Mouse (Mus musculus) MEL-GATA-1-ER (cell line): ENCODE results near the gene Jun.
A peak's percentile ranks its signal among the peaks of the same experiment; 100 is the strongest.

Experiments
- DNase-seq: peaks from one replicate; pipeline ENCODE4 v3.0.0-alpha.2; 2012; ENCODE audit warnings: low read depth; ENCODE audit errors: extremely low read depth

Jun gene

DNA sequence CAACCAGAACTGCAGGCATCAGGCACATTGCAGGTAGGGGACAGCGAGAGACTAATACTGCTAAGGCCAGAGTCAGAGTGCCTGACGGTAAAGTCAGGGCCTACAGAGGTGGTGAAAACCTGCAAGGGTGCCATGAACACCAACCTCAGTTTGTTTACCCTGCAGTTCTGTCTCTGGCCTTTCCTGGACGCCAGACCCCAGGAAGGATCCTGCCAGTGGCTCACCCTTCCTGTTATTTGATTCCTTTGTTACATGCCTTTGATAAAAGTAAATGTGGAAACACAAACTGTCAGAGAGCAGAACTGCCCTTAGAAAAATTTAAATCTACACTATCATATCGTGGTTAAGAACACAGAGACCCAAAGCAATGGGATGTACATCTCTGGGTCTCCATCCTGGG, 20.9 kb downstream of the Jun start:
- no peak for DNase-seq

DNA sequence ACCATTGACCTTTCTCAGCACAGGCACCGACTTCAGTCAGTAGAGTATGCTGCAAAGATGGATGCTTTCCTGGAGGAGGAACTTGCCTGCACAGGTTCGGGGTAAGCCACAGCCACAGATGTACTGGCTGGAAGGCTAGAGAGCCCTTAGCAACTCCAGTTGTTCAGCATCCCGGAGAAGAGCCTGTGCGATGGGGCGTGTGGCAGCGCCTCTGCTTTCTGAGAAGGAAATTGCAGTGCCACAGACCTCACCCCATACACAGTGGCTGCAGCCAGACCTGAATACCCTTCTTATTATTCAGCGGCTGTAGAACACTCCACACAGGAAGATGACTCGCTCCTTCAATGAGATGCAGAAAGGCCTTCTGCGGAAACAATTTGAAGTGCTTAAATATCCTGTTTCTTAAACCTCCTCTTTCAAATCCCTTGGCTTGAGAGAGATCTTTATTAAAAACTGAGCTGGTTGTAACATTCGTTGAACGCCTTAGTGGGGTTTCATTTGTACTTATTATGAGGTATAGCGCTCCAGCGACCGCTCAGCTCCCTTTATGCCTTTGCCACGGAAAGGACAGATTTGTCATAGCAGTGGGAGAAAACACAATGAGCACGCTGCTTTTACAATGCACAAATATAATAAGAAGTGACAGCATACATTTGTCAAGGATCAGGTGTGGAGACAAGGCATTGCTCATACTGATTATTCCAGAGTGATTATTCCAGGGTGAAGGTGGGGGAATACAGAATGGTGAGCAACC, 26.0 kb downstream of the Jun start:
- DNase-seq = no peak

DNA sequence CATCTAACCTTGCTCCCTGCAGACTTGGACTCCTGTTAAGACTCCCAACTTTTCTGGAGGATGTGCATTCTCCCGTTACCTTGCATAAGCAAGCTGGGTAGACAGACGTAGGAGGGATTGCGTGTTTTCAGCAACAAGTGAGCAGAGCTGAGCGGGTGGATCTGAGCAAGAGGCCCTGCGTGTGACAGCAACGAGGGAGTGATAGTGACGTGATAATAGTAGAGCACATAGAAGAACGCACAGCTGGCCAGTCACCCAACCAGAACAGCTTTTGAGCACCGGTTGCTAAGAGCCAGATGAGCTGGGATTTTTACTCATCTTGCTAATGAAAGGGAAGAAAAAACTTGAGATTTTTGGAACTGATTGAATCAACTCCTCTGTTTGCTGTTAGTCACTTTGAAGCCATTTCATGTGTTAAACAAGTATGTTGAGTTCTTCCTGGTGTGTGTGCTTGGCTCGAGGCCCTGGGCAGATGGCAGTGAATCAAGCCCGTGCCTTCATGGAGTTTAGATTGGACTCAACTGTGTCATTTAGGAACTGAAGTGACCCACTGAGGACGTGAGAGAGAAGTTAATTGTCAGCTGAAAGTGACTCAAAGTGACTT, 28.6 kb downstream of the Jun start:
- DNase-seq = no peak

DNA sequence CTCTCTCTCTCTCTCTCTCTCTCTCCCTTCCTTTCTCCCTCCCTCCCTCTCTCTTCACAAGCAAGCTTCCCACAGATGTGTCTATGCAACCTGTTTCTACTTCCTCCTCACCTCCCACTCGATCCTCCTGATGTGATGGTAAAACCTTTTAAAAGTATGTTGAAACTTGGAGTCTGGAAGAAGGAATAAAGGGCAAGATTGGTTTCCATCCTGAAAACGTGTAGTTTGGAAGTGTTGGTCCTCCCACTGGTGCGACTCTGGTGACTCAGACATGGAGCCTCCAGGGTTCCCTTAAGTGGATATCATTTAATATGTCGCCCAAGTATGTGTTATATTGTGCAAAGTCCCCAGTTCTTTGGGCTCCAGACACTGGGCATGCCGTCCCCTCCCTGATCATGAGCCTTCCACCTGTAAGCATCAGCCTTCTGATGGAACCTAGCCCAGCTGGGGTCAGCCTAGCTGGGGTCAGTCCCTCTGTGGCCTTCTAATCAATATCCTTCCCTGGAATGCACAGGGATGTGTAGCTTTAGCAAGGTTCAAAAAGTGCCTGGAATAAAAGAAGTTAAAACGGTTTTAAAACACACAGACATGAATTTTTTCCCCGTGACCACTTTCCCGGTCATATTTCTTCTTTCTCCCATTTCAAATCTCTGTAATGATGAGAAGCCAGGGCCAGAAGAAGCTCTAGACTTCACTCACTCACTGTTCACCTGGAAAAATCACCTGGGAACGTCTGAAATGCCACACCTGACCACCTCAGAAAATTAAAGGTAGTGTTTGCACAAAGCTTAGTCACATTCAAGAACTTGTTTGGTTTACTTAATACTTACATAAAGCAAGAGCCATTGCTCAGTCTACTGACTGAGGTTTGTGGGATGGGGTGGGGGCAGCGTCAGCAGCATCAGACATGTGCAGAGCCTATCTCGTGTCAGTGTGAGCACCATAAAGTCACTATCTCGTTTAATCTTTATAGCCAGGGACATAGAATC, 30.1 kb downstream of the Jun start:
- DNase-seq = no peak

DNA sequence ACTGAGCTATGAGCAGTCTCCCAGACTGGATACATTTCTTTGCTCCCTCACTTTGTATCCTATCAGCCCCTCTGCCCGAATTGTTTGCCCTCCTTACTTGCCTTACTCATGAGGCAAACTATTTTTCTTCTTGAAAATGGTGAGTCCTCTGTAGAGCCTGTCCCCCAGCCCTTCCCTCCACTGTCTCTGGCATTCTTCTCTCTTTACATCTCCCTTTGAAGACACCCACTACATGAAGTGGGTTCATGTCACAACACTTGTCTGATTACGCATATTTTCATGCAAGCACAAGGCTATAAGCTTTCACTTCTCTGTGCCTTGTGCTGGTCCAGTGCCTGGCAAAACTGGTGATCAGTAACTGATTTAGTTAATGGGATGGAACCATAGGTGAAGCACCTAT, 31.8 kb downstream of the Jun start:
- no peak for DNase-seq

DNA sequence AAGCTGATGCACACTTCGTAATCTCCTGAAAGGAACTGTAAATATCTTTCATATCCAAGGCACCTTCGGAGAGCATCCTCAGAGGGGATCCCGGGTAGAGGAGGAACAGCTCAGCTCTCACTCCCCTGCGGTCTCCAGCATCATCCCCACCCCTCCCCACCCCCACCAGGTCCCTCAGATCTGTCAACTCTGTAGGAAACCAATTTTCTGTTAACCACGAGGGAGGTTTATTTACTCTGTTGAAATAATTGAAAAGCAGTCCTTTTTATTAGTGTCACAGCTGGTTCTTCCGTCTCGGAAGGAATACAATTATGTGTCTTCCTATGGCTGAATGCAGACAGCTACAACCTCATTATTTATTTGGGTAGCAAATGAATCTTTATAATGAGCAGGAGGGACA, 33.8 kb downstream of the Jun start:
- DNase-seq = no peak

DNA sequence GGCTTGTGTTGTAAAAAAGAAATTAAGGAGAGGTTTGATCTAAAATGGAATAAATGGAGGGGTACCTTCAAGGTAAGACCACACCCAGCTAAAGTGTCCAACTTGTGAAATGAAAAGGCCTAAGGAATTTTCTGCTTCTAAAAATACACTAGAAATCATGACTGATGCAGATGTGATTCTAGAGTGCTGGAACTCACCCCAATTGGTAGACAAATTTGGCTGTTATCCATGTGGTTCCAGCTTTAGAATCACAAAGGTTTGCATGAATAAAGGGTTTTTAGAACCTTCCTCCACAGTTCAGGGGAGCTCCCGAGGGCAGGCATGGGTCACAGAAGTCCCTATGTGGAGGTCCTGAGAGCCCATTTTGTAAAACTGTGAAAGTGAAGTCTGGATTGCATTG, 39.3 kb downstream of the Jun start:
- no peak for DNase-seq

DNA sequence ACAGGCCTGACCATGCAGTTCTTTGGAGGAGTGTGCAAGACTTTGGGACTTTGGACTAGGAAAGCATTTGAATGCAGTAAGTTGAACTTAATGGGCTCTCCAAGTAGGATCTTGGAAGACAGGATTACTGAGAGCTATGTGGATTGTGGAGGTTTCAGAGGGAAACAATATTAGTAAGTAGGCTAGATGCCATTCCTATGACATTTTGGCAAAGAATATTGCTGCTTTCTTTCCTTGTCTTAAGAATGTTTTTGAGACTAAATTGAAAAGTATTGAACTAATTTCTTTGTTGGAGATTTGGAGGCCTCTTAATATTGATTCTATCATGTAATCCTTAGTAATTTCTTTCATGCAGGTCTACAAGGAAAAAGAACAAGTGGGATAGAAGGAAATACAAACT, 39.8 kb downstream of the Jun start:
- no peak for DNase-seq

DNA sequence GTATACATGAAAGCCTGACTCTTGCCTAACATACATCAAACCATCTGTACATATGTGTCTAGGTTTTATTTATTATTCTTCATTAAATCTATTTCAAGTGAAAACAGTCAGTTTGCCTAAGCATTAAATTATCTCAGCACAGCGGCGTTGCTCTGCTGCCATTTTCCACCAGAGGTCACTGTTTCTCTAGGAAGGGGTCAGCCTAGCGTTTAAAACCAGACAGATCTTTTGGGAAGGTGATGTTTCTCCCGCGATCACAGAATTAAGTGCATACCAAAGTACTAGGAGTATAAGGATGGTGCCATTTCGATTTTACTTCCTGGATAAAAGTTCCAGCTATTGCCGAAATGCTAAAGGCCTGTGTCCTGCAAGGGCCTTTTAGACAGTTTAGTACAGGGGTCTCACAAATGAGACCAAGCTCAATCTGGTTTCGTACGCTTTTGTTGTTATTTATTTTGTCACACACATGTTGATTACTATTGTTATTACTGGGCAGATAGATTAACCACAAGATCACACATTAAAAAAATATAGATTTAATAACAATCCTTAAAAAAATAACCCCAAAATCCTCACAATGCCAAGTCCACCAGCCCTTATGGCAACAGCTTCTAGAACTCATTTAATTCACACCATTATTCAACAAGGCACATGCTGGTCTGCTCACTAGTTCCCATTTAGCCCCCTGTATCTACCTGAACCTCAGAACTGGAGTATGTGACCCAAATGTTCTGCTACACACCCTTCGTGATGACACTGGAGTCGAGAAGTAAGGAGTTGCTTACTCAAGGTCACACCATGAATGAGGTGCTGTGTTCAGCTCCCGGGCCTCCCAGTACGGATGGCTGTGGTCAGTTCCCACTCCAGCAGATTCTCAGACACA, 43.6 kb downstream of the Jun start:
- peak; percentile 28 for DNase-seq

DNA sequence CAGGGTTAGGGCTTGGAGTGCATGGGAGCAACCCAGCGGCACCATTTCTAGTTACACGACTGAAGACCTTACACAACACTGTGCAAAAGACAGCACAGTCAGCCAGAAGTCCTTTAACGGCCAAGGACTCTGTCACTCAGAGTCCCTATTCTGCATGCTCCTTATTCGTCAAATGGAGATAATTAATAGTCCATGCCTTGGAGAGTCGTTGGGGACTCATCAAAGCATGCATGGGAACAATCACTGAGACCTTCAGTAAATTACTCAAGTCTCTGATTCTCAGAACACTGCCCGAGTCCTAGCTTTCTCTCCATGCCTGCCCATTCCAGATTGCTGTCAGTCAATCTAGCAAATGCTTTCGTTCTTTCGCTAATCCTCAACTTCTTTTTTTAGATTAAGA, 44.3 kb downstream of the Jun start:
- DNase-seq = no peak

DNA sequence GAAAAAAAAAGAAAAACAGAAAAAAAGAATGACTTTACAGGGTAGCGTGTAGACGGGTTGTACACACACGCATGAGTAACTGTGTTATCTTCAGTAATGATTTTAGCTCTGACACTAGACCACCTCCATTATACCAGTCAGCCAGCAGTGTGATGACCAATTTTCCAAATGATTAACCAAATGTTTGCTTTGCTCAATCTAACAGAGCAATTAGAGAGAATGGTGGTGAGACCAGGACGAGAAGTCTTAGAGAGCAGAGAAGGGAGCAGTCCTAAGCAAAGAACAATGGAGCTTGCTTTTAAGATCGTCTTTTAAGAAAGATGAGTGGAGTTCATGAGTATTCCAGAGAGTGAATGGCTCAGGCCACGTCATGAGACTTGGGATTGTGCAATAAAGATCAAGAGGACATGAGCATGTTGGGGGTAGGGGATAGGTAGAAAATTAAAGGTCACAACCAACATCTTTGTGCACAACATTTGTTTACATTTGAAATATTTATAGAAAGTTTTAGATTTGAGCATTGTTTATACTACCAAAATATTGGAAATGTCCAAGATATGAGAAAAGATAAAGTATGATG, 46.7 kb downstream of the Jun start:
- no peak for DNase-seq

DNA sequence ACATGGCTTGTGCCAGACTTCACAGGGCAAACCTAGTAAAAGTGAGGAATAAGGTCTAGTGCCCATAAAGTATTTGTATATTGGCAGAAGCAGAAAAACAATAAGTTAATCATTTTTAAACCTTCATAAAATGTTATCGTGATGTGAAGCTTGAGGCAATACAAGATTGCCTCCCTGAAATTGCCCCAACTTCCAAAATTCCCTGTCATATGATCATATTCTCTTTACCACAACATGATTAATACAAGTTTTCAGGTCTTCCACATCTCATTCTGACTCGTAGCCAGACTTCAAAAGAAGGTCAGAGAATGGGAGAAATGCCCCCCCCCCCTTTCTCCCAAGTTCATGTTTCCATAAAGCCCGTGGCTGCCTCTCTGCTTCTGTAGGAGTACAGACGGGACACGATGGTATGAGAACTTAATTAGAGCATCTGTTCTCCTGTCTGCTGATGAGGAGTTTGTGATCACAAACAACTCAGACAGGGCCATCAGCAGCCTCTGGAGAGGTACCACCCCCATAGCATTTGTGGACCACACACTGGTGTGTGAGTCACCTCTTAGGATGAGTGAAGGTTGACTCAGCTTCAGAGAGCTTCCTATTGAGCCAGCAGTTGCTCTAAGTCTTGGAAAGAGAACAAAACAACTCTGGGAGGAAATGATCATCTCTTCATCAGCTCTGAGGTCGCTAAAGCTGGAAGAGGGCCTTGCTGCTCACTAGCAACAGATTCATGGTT, 50.8 kb downstream of the Jun start:
- DNase-seq = no peak

DNA sequence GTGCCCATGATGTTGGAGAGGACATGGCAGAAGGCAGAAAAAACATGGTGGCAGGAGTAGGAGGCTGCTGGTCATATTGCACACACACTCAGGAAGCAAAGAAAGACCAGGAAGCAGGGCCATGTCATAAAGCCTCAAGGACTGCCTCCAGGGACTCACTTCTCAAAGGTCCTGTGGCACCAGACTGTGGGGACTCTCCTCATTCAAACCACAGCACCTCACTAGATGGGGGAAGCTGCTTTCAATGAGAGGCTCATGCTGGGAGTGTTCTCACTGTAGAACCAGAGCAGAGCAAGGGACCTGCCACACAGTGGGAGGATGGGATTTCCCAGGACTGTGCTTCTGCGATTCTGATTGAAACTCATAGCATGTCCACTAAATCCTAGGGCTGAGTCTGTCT, 51.9 kb downstream of the Jun start:
- DNase-seq = no peak

DNA sequence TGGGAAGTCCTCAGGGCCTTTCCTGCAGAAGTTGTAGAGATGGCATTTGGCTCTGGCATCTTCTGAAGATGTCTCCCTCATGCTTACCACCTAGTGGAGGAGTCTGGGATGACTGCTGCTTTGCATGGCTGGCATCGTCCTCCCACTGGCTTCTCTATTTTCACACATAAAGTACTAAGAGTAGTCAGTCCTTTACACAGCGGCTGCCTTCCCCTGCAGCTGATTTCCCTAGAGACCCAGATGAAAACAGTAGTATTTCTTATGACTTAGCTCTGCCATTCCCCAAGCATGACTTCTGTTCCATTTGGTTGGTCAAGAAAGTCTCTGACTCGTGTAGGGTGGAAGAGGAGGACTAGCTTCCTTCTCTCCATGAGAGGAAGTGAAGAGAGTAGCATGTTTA, 52.8 kb downstream of the Jun start:
- no peak for DNase-seq
